Mouse (Mus musculus) yolk sac, embryonic 10.5 days (tissue): ENCODE measurements around the gene Ndufaf4.
"Not testable (repeated sequence)": the region's sequence is repeated elsewhere in the genome, so short reads cannot be mapped to it uniquely, and the experiment has no call there.

Source experiments
- DNase-seq: peaks from one replicate; pipeline ENCODE4 v3.0.0-alpha.2; 2017; ENCODE audit warnings: low spot score

The Ndufaf4 gene

DNA sequence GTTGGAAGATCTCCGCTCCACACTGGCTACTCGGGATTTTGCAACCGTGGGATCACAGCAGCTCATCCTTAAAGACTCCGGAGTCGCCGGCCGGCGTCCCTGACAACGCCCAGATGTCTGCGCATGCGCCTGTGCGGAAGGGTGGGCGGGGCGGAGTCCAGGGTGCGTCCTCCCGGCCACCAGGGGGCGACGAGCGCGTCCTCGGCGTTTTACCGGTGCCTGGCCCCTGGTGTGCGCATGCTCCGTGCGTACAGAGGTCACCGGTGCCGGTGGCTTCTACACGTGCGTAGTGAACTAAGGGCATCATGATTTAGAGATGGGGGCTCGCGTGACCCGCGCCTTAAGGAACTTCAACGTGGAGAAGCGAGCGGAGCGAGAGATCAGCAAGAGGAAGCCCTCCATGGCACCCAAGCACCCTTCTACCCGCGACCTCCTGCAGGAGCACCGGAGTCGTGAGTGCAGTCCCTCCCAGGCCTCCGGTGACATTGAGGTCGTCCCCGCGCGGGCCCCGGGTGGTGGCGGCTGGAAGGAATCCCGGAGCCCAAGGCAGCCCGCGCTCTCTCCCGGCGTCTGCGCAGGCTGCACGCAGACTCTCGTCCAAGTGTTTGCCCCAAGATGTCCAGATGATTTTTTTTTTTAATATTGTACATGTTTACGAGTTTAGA is at the start of gene Ndufaf4:
Gene Ndufaf4, plus strand, starts transcription at position 233 of the 665 bp plus-strand sequence.
- peak; percentile 91 for DNase-seq

DNA sequence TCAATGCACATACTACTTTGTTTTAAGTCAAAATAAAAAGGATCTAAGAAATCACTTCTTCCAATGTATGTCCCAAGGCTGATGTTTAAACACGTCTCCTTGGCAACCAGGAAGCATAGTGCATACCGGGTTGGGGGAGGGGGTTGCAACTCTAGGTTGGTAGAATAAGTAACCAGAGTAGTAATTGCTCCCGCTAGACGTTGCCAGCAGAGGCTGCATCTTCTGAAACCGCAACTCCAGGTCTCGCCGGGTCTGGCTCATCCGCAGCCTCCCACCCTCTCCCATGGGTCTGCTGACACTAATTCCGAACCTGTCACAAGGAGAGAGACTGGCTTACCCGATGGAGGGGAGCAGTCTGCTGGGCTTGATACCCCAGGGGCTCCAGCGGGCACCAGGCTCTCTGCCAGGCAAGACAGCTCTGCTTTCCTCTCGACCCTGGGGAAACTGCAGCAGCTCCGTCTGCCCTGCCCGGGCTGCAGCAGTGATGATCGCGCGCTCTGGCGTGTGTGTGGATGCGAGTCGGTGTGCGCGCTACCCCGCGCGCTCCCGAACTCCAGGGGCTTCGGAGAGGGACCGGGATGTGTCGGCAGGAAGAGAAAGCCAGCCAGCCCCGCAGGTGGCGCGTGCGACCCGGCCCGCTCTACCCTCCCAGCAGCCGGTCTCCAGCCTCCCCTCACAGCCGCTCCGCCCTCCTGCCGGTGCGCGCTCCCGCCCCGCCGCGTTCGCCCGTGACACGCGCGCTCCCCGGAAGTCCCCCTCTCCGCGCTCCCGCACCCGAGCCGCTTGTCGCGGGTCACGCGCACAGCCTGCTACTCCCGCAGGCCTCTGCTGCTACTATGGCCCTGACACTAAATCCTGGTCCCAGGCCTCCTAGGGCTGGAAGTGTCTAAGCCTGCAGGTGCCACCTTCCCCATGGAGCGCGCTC is 47.2 kb upstream of the Ndufaf4 start, which contains the start of gene Klhl32:
Gene Klhl32, minus strand, starts transcription at position 724 of the 925 bp plus-strand sequence.
- peak; percentile 66 for DNase-seq

DNA sequence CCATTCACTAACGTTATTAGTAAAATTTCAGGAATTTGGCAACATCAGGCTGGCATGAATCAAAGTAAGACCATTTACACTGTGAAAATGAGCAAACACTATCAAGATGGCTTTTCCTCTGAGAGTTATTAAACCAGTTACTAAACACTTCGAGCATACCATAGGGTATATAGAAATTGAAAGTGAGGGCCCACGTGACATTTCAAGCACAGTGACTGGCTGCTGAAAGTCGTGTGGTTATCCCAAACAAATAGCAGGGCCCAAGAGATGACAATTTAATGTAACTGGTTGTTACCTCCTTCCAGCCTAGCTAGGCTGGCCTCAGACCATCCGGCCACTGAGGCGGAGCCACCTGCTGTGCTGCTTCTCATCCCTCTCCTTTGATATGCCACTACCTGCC is 32.2 kb upstream of the Ndufaf4 start:
- no peak for DNase-seq

DNA sequence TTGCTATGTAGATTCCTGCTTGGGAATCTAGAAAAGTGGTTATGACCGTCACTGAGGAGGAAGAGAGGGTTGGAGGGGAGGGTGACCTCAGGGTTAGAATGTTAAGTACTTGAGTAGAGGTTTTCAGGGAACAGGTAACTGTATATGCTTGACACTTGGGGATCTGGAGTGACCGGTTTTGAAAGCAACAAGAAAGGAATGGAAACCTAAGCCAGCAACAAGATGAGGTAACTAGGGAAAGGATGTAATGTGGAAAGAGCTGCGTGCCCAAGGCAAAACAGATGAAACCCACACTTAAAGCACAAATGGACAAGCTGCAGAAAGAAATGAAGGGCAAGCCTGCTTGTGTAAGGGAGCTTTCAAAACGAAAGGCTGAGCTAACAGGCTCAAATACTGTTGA is 28.7 kb upstream of the Ndufaf4 start:
- DNase-seq: no peak

DNA sequence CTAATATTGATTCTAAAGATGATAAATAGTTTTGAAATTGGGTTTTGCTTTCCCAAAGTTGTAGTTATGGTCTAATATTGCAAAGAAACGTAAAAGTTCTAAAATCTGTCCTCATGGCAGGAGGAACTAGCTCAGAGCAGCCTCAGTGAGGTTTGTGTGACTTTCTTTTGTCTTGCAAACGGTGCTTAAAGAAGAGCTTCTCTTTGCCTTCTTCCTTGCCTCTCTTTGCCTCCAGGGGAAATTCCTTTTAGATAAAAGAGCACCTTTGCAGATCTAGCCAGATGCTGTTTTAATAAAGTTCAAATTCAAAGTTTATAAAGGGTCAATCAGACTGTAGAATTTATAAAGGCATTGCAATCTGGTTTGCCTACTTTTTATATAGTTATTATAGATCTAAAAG is 8.5 kb upstream of the Ndufaf4 start:
- DNase-seq: not testable (repeated sequence)

DNA sequence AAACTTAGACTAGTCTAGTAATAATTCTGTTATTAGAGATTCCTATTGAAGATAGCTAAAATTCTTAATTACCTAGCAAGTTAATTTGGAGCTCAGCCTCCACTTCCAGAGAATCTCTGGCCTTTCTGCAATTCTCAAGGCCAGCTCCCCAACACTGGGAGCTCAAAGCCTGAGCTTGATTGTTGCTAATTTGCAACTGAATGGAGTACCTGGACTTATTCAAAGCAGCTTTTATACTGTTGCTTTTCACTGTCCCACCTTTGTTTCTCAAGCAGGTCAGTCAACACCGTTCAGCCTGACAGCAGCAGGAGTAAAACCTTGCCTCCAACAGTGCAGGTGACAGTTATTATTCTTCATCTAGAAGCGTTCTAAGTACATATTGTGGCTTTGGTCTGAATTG is 5.6 kb upstream of the Ndufaf4 start:
- DNase-seq: not testable (repeated sequence)

DNA sequence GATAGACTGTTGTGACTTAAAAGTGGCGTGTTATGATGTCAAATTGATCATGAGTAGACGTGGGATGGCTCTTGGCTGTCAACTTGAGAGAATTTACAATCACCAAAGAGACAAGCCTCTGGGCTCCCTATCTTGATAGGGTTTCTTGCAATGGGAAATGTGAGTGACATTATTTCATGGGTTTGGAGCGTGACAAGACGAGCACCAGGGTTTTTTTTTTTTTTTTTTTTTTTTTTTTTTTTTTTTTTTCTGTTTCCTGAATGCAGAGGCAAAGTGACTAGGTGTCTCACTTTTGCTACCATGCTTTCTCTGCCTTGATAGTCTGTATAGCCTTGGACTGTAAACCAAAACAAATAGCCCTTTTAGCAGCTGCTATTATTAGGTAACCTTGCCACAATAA is 3.3 kb upstream of the Ndufaf4 start:
- DNase-seq: no peak

DNA sequence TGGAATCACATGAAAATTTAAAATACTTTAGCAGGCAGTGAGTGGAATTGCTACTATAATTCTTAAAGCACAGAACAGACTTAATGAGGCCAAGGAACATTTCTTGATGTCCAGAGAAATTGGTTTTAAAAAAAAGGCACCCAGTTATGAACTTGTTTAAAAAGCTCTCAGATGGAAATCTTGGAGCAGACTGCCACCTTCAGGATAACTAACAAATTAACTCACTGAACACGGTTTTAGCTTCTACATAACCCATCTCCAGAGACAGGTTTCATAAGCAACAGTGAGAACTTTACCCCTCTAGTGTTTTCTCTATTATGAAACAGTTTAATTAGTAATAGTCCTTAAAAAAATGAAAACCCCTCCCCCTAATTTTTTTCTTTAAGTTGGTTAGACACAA is 1.1 kb upstream of the Ndufaf4 start:
- DNase-seq: peak; percentile 10

DNA sequence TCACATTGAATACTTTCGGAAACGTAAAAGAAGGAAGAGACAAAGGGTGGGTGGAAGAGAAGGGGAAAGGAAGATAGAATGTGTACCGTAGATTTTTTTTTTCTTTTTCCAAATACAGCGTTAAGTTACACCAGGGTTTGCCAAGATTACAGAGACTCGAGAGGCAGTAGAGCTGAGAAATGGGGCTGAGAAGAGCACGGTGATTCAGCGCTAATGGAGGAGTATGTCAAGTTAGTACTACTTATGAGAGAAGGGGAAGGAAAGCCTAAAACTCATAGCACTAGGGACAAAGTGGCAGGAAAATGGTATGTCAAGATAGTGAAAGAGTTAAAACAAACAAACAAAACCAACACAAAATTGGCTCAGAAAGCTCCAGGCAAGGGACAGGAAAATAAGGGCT is 532 bp upstream of the Ndufaf4 start:
- DNase-seq: no peak

DNA sequence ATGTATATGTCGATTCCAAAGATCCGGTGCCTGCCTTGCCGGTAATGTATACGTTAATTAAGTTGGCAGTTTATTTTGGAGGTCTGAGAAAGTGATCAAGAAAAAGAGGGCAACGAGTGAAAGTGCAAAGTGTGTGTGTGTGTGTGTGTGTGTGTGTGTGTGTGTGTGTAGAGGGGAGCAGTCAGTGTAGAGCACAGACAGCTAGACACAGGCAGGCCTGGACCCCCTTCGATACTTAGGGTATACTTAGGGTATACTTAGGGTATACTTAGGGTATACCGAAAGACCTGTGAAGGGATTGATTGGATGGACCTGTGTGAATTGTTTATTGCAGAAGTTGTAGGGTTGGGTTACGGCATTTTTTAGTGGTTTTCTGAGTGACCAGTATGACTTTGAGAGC is 753 bp downstream of the Ndufaf4 start:
- no peak for DNase-seq

DNA sequence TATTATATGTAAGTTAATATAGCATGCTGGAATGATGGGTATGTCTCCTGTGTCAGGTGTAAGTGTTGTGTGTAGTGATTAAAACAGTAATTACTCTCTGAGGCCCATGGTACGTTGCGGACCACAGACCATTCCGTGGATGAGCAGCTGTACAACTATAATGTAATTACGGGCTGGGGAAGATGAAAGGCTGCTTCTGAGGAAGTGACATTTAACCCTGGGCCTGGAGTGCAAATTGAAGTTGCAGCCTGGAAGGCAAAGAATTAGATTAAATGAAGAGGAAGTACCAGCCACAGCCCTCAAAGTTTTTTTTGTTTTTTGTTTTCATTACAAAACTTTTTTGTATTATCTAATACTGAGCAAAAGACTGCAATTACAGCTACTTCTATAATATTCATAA is 1.3 kb downstream of the Ndufaf4 start:
- DNase-seq: no peak

DNA sequence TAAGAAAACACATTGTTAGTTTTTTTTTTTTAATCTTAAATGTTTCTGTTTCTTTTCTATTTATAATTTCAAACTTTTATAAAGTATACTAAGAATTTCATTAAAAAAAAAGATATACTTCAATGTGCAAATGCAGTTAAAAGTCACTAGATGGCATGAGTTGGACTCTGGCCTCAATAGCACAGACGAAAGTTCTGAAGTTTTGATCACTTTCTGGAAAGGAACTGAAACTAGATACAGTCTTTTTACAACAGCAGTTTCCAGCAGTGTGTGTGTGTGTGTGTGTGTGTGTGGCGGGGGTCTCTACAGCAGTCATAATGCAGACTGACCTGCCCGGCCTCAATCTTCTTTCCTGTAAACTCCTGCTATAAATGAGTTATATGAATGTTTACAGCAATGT is 9.9 kb downstream of the Ndufaf4 start:
- no peak for DNase-seq

DNA sequence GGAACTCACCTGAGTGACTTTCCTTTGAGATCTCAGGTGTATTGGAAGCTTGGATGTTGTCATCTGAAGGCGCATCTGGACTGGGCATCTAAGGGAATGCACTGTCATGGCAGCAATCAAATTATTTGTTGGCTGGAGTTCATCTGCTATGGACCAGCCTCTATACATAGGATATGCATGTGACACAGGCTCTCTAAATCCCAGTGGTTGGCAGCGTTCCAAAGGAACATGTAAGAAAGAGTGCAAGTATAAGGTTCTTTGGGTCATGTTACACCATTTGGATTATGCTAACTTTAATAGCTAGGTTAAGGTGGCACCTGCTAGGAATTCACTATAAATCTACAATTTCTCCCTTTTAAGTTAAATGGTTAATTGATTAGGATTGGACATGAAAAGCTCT is 17.7 kb downstream of the Ndufaf4 start:
- no peak for DNase-seq

DNA sequence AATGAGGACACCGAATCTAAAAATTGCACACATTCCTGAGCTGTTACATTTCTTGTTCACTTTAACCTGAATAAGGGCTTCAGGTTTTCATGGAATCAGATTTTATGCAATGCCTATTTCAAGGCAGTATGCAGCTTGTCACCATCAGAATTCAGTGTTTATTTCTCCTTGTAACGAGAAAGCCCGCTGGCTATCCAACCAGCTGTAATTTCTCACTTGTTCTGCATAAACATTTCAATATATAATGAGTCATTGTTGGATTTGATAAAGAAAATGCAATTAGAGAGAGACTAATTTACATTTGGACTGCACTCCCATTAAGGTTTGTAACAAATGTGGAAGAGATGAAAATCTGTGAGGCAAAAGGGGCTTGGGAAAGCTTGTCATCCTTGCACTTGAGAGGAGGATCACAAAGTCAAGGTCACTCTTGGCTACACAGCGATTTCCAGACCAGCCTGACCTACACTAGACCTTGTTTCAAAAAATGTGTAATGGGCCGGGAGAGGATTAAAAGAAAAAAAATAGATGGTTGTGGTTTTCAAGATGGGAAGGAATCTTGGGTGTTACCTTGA is 22.2 kb downstream of the Ndufaf4 start:
- DNase-seq: no peak

DNA sequence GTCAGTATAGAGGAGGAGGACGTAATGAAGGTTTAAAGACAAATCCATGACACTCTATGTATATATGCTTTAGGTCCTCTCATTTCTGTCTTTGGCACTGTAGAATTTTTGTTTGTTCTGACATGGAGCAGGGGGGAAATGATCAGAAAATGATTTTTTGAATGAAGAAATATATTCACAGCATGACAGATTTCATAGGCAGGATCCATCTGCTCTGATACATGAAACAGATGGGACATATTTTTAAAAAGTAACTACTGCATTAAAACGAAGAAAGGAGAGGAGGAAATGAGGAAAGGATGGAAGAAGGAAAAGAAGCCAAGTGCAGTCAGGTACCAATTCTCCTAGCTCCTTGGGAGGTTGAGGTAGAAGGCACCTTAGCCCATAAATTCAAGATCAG is 26.8 kb downstream of the Ndufaf4 start:
- DNase-seq: no peak

DNA sequence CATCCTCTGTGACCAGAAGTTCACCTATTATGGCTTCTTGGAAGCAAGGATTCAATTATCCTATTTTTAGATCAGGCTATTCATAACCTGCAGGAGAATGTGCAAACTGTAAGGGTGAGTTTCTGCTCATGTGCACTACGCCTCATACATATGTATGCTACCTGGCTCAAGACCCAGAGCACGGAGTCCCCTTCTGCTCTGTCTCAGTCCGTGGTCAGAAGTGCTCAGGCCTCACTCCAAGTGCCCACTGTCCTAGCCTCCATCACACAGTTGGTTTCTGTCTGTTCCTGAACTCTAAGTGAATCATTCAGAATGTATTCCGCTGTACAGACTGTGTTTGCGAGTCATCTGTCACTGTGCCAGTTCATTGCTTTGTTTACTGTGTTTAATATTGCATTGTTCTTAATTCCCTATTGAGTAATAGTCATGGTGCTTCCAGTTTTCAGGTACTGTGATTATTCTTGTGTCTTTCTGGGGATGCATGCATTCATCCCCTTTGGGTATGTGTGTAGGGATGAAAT is 30.4 kb downstream of the Ndufaf4 start:
- no peak for DNase-seq

DNA sequence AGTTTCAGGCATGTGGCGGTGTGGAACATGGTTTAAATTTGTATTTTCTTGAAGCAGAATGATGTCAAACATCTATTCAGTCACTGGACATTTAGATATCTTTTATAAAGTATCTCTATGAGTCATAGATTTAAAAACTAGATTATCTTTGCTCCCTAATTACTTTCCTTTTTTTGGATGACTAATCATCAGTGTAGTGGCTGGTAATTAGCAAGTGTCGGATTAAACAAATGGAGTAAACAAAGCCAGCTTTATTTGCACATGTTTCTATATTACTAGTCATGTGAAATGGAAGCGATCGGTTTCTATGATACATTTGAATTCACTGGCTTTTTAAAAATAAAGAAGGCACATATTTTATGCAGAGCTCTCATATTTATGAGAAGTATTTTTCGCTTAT is 31.0 kb downstream of the Ndufaf4 start:
- DNase-seq: no peak

DNA sequence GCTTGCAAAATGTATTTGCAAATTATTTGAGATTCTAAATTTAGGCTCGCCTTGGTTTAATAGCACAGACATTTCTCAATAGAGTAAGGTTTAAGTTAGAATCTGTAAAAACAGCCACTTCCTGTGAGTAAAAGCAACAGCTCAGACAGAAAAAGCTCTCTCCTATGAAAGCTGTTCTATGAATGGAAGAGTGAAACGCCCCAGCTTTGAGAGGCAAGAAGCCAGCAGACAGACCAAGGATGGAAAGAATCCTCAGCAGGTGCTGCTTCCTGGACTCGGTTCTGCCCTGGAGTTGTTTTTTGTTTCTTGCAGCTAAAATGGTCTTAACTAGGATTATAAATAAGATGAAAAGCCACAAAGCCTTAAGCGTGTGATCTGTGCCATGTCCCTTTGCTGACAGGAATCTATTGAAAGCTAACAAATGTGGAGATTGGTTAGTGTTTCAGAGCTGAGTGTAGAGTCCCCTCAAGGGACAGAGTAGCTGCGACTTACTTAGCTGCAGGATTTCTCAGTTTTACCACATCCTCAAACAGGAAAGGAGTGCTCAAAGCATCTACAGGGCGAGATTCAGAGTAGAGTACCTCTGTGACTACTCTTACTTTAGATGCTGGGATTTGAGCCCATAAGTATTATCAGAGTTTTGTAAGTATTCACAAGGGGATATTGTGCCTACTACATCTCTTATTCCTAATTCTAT is 45.0 kb downstream of the Ndufaf4 start:
- DNase-seq: no peak
